Mouse (Mus musculus) right cerebral cortex, adult 2 months (tissue): ENCODE measurements around the gene Hmcn2.
A peak's percentile ranks its signal among the peaks of the same experiment; 100 is the strongest.

Experiments used
- DNase-seq, 2 experiments: peaks; one replicate each; pipeline ENCODE4 v3.0.0; 2021 to 2022; ENCODE audit warnings: low spot score in 2 of 2

Gene Hmcn2

GRCm38 (mm10) chr2:31455418-31455817, 141.2 kb downstream of the Hmcn2 start:
- no peak for DNase-seq

- DNase-seq, result no peak
These were observed 144.2 kb downstream of the Hmcn2 start for GRCm38 (mm10) chr2:31458460-31458859.

- no peak for DNase-seq
These were observed 145.0 kb downstream of the Hmcn2 start for GRCm38 (mm10) chr2:31458989-31459936.

GRCm38 (mm10) chr2:31460025-31460571, 145.9 kb downstream of the Hmcn2 start:
- peak in 1 of 2 experiments; percentile 11 for DNase-seq

- no peak for DNase-seq
These were observed 146.7 kb downstream of the Hmcn2 start for GRCm38 (mm10) chr2:31460920-31461319.

- DNase-seq, result no peak
These were observed 147.8 kb downstream of the Hmcn2 start for GRCm38 (mm10) chr2:31462051-31462450.

GRCm38 (mm10) chr2:31463253-31463652, 149.0 kb downstream of the Hmcn2 start:
- no peak for DNase-seq

GRCm38 (mm10) chr2:31463696-31464528, 149.7 kb downstream of the Hmcn2 start:
- no peak for DNase-seq

- DNase-seq, result no peak
These were observed 150.3 kb downstream of the Hmcn2 start for GRCm38 (mm10) chr2:31464529-31464910.

GRCm38 (mm10) chr2:31467457-31467856, 153.2 kb downstream of the Hmcn2 start:
- no peak for DNase-seq

GRCm38 (mm10) chr2:31468857-31469256, 154.6 kb downstream of the Hmcn2 start:
- DNase-seq, result no peak

- DNase-seq, result no peak
These were observed 155.3 kb downstream of the Hmcn2 start for GRCm38 (mm10) chr2:31469480-31469879.

- peak; percentile 24 to 39 for DNase-seq
These were observed 155.9 kb downstream of the Hmcn2 start, which contains the start of gene Ass1 for GRCm38 (mm10) chr2:31469931-31470682. Gene Ass1 (plus strand): TSS chr2:31470207.

GRCm38 (mm10) chr2:31470683-31471385, 156.6 kb downstream of the Hmcn2 start:
- no peak for DNase-seq

- no peak for DNase-seq
These were observed 157.4 kb downstream of the Hmcn2 start for GRCm38 (mm10) chr2:31471611-31472010.

GRCm38 (mm10) chr2:31472406-31473065, 158.3 kb downstream of the Hmcn2 start:
- DNase-seq, result peak in 1 of 2 experiments; percentile 29

- DNase-seq, result no peak
These were observed 159.7 kb downstream of the Hmcn2 start for GRCm38 (mm10) chr2:31473941-31474340.

GRCm38 (mm10) chr2:31474686-31475085, 160.5 kb downstream of the Hmcn2 start:
- no peak for DNase-seq

GRCm38 (mm10) chr2:31476107-31476820, 162.0 kb downstream of the Hmcn2 start:
- no peak for DNase-seq
